Mouse (Mus musculus) inflammation-experienced regulatory T-cells, adult 6 months (primary cell): Measurements from ENCODE around the gene Ankrd11. TPM values are rescaled to one million over a fixed set of nuclear protein-coding genes. Genes with fewer than 3 reads are reported as not detected.

Source experiments
- ATAC-seq: one replicate; pipeline ENCODE4 v1.8.0; 2017
- polyA plus RNA-seq, 3 experiments: library from polyadenylated mRNA; unstranded; fragments of 100-300 nt; shearing (Covaris generic); gene quantifications; one replicate each; pipeline ENCODE4 v1.2.1; 2017

The Ankrd11 gene
- polyA plus RNA-seq, 3 experiments from 2014 or later, result 54.0 to 105 (median 84.1) TPM

DNA sequence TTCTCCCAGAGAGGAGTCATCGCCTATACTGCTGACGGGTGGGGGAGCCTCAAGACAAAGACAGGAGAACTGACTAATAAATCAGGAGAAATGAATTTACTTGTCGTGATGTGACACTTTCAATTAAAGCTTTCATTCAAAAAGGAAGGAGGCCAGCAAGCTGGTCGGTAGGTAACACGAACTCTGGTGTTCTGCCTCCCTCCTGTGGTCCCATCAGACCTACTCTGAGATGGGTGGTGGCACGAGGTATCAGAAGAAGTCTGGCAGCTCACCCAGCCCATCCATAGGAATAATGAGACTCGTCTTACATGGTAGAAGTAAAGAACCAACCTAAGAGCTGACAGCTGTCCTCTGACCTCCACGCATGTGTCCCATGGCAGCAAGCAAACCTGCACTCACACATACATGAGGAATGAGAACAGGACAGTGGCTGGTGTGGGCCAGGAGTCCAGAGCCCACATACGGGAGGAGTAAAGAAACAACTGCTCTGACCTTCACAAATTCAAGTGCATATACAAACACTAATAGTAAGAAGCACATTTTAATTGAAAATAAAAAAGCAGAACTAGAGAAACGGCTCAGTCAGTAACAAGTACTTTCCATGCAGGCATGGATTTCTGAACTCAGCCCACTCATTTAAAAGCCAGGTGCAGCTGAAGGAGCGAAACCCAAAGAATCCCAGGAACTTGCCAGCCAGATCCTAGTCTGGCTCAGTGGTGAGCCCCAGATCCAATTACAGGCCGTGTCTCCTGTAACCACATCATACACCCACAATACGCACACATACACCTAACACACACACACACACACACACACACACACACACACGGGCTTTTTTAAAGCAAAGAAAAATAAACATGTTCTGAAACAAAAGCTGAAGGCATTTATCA lies 37.8 kb downstream of the Ankrd11 start:
- ATAC-seq, result no peak

DNA sequence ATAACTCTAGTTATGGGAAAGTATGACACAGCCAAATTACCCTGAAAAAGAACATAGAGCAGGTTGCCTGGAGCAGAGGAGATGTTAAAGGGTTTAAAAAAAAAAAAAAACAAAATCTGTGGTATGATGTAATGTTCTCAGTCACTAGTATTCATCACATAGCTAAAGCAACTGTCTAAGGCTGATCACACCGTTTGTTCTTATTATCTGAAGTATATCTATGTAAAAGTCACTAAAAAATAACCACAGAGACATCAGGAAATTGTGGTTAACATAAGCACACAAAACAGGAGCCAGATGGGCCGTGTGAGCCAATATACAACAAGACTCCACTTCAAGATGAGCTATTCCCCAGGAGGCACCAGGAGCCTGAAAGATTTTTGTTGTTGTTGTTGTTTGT lies 41.8 kb downstream of the Ankrd11 start:
- peak; percentile 94 for ATAC-seq

- ATAC-seq, result no peak
These were observed 44.1 kb downstream of the Ankrd11 start for GRCm38 (mm10) chr8:122997963-122998362.

- no peak for ATAC-seq
These were observed 48.3 kb downstream of the Ankrd11 start for GRCm38 (mm10) chr8:122993740-122994139.

DNA sequence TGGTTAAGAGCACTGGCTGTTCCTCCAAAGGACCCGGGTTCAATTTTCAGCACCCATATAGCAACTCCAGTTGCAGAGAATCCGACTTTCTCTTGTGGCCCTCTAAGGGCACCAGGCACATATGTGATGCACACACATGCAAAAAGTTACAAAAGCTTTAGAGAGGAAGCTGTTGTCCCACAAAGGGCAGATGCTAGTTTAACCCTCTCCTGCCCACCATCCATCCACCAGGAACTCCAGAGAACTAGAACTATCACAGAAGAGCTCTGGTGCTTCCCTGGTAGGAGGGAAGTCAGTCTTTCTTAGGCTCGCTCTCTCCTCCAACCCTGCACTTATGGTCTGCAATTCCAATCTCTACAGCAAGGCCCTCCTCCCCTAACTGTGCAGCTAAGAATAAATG lies 49.0 kb downstream of the Ankrd11 start:
- no peak for ATAC-seq

DNA sequence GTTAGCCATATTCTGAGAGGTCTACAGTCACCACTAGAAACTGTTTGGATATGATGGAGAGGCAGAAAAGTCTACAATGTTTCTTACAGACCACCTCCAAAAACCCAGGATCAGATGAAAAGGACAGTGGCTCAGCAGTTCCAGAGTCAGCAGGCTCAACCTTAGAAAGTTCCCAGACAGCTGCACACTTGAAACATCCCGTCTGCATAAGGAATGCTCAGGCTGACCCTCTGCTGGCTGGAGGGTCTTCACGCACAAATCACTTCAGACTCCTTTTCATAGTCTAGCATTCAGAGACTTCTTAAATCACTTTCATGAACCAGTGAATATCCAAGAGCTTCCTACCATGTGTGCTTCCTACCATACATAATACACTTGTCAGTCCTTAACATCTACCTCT lies 49.8 kb downstream of the Ankrd11 start:
- ATAC-seq, result no peak

DNA sequence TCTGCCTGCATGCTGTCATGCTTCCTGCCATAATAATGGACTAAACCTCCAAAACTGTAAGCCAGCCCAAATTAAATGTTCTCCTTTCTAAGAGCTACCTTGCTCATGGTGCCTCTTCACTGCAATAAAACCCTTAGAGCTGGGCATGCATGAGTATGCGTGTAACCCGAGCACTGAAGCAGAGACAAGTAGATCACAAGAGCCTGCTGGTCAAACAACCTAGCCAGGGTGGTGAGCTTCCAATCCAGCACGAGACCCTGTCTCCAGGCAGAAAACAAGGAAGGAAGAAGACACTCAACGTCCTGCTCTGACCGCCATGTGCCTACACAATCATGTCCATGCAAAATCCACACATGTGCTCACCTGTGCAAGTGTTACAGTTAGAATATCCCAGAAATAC lies 50.7 kb downstream of the Ankrd11 start:
- ATAC-seq, result no peak

DNA sequence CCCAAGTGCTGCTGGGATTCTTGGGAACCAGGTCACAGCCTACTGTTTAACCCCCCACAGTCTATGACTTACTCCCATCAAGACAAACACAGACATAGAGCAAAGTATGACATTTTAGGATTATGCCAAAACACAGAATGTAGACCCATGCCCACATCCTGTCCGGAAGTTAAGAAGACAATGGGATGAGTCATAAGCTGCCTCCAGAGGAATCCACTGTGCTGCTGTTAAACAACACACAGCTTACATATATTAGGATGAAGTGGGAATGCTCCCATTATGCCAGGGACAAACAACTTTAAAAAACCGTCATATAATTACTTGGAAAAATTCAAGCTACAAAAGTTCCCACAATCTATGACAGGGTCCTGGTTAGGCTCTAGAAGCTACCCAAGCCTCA lies 52.1 kb downstream of the Ankrd11 start:
- ATAC-seq, result peak; percentile 84

DNA sequence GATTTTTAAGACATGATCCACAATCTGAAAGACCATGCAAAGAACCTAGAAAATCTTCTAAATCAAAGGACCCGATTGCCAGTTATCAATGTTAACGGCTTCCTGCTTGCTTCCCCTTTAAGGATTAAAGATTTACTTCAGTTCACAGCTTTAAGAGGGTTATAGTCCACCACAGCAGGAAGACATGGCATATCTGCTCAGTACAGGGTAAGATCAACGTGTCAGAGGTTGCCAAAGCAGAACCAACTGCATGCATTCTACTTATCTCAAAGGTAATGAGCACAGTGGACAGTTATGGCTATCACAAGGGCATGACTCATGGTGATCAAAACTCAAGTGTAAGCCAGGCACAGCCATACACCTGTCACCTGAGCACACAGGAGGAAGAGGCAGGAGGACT lies 53.1 kb downstream of the Ankrd11 start:
- peak; percentile 11 for ATAC-seq

DNA sequence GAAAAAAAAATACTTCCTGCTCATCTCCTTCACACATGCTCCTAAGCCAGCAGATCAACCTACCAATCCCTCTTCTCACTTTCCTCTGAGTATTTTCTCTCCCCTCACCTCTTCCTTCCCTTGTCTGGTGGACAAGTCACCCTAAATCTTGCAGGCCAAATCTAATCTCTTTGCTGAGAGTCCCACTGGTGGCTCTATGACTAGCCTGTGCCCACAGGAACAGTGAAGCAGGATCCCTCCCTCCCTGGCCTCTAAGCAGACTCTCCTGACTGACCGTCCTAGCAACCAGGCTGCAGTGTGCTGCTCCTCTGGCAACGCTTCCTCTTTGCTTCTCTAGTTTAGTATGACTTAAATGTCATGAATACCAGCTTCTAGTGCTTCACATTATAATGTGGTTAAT lies 54.8 kb downstream of the Ankrd11 start:
- no peak for ATAC-seq

DNA sequence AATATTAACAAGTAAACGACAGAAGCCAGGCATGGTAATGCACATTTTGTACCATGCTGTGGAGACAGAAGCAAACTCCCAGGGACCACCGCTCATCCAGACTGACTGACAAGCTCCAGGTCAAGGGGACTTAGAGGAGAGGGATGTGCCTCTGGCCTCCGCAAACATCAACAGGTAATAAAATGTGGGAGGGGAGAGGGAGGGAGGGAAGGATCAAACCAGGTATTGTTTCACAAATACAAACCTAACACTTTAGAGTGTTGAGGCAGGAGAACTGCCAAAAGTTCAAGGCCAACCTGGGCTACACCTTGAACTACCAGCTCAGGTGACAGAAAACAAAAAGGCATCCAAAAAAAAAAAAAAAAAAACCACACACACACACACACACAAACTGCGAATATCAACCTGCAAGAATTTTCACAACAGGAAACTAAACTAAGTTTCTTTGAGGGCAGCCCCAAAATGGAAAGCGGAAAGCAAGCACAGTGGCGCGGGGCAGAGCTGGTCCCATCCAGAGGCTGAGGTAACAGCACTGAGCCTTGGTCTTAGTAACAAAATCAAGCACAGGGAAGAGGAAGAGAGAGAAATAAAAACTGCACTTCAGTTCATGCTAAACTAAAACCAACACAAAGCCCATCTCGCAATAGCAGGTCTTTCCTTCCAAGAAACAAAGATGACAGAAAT lies 55.4 kb downstream of the Ankrd11 start:
- ATAC-seq, result peak; percentile 43

DNA sequence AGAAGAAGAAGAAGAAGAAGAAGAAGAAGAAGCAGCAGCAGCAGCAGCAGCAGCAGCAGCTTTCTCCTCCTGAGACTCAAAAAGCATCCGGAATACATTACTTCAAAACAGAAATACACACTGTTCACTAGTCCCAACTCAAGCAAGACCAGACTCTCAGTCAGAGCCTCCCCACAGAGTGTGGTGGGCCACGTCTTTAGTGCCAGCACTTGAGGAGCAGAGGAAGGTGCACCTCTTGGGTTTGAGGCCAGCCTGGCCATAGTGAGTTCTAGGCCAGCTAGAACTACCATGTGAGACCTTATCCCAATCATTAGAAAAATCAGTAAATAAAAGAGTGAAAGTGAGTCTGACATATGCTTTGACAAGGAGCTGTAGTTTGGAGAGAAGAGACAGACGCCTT lies 57.9 kb downstream of the Ankrd11 start:
- ATAC-seq, result no peak

DNA sequence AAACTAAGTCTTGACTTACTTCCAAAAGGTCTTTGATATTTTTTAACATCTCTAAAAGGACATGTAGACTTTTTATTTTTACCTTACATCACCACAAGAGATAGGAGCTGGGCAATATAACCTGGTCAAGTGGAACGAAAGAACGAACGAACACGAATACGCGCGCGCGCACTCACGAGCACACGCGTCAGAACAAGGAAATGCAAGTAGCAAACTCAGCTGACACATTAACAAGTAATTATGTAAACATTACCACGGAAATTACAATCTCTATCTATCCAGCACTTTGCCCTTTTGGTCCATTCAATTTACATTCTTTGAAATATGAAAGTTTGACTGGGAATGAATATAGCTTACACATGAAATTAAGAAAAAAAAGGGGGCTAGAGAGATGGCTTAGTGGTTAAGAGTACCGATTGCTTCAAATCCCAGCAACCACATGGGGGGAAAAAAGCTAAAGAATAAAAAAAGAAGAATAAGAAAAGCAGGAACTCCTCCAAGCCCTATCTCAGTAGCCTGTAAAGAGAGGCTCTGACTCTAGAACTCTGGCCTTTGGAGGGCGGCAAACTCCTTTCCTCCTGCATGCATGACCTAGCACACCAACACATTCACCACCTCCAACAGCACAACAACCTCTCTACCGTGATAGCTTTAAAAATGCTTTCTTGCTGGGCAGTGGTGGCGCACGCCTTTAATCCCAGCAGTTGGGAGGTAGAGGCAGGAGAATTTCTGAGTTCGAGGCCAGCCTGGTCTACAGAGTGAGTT lies 58.7 kb downstream of the Ankrd11 start:
- ATAC-seq, result no peak

GRCm38 (mm10) chr8:122981646-122982045 lies 60.4 kb downstream of the Ankrd11 start:
- ATAC-seq, result no peak

DNA sequence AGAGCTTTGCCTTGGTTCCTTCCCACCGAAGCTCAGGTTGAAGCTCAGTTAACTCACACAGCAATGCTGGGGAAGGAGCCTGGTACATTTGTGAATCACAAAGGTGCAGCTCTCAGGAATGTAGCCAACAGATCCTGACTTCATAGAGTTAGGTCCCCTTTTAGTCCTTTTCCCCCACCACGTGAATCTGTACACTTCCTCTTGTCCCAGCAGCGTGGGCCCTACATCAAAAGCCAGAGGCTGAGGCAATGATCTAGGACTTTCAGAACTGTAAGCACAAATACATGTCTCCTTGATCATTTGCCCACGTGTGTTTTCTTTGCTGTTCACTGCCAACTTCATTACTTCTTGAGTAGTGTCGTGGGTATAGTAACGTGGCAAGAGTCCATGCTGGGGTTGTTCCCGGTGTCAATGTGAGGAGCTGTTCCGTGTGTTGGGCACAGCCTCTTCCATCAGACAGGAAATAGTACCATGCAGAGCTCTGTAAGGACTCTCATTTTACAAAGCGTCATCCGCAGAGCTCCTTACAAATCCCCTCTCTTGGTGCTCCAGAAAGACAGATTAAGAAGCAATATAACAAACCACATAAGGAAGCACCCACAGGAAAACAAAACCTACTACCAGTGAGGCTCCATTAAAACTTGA lies 62.1 kb downstream of the Ankrd11 start:
- ATAC-seq, result peak; percentile 63

DNA sequence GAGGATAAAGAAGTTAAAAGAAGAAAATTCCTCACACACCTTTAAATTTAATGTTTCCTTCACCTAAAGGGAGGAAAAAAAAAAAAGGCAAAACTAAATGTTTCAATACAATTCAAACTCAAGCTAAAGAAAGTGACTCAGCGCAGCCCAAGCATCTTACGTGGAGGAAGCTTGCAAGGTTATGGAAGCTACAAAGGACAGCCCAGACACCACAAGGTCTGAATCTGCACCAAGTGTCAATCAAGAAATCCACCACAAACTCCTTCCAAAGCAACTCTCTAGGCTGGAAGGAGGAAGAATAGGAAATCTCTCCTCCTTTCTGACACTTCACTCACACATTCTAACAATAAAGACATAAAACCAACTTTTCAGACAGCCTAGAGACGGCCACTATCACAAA lies 62.7 kb downstream of the Ankrd11 start:
- no peak for ATAC-seq

GRCm38 (mm10) chr8:122976046-122976445 lies 66.0 kb downstream of the Ankrd11 start:
- no peak for ATAC-seq

- peak; percentile 58 for ATAC-seq
These were observed 72.0 kb downstream of the Ankrd11 start for GRCm38 (mm10) chr8:122969964-122970620.

GRCm38 (mm10) chr8:122968145-122968544 lies 73.9 kb downstream of the Ankrd11 start:
- ATAC-seq, result no peak

DNA sequence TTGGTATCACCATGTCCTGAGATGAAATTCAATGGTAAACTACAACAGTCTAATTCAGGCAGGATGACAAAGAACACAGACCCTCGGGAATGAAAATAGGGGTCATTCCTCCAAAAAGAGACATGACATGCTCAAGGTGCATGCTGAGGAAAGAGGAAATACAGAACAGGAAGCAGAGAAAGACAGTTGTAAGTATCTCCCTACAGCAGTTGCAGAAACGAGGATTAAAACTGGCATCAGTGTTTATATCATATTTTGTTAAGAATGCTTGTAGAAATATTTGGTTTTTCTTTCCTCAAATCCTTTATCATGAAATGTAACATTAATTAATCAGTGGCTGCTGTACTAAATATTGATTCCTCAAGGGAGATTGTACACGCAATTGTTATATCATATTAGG lies 75.4 kb downstream of the Ankrd11 start:
- ATAC-seq, result no peak

DNA sequence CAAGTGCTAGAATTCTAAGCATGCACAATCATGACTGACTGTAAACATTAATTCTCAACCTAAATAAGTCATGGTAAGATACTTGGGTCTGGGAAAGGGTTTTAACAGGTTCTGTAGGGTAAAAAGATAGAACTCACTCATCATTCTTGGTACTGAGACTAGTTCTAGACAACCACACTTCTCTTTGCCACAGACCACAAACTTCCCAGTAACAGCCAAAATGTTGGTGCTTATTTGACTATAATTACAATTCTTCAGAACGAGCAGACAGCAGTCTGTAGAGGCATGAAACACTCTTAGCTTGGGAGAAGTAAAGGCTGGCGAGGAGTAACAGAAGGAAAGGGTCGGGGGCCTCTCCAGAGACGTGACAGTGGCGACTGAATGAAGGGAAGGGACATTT lies 80.0 kb downstream of the Ankrd11 start:
- ATAC-seq, result peak; percentile 42

DNA sequence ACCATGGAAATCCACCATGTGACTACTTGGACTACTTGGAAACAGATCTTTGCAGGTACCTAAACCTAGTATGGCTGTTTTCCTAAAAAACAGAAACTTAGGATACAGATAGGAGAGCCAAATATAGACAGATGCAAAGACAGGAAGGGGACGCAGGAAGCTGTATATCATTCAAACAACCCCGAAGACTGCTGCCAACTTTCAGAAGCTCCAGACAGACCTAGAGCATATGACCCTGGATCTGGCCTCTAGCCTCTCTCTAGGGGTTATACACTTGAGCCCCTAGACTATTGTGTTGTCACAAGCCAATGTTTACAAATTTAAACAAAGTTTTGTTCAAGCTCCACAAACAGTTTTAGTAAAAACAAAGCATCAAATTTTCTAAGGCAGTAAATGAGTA lies 80.6 kb downstream of the Ankrd11 start:
- peak; percentile 49 for ATAC-seq
